Mouse (Mus musculus) stomach, embryonic 15.5 days (tissue): Measurements from ENCODE around the gene Ankrd33b. TPM values are rescaled to one million over a fixed set of nuclear protein-coding genes. Genes with fewer than 3 reads are reported as not detected.

Source experiments
- polyA plus RNA-seq: library from polyadenylated mRNA; unstranded; fragments of >200 nt; fragmentation: Nextera tagmentation; extraction: Ambion mirVana; gene quantifications from 2 replicates; pipeline ENCODE4 v1.2.1, GENCODE M21; 2015

Ankrd33b gene
- polyA plus RNA-seq, 1 experiment from 2014 or later, result 0.87 TPM

Other genes with a start within 250 kb of the Ankrd33b start
- 112 and 130 TPM in 2 replicates for gene Dap, start 143.4 kb downstream of the Ankrd33b start, polyA plus RNA-seq
- 2.9 and 3.0 TPM in 2 replicates for gene Ropn1l, start 86.0 kb upstream of the Ankrd33b start, polyA plus RNA-seq
- gene March6, start 163.3 kb upstream of the Ankrd33b start, polyA plus RNA-seq, result 25.6 and 27.3 TPM in 2 replicates
- 16.2 and 17.3 TPM in 2 replicates for gene Cmbl, start 197.7 kb upstream of the Ankrd33b start, polyA plus RNA-seq
- 457 and 489 TPM in 2 replicates for gene Cct5, start 234.1 kb upstream of the Ankrd33b start, polyA plus RNA-seq
- gene Fam173b, start 234.1 kb upstream of the Ankrd33b start, polyA plus RNA-seq, result 11.9 and 15.1 TPM in 2 replicates